9 mouse cellular contexts compared by ENCODE assay signal in genomic region chr5:105625504-105626150, GRCm38 (mm10).
A peak's percentile ranks its signal among the peaks of the same experiment; 100 is the strongest.
DNase-seq lines count a peak whose midpoint lies in the region; ATAC-seq and TF ChIP-seq lines count a peak whose summit lies in the region.
"Had no signal": no experiment of that assay in that cellular context is flagged by ENCODE, and none has a peak within 500 bp of the region (broad histone marks: within the 10 kb centered on the region; RNA-seq: fewer than 3 reads in every experiment).

No protein-coding gene starts in this region.

- intact Hi-C loops in left cerebral cortex, postnatal 10 days (cut with DNase I) = no loop called here

- H3K4me3 ChIP-seq in hindbrain, embryonic 10.5 days = no peak overlapping the region
- no peak overlapping the region for H3K4me3 ChIP-seq in hindbrain, embryonic 14.5 days (replicated peaks; ENCODE audit: low read length)
- no peak overlapping the region for H3K4me3 ChIP-seq in embryonic facial prominence, embryonic 10.5 days
- no peak overlapping the region for H3K4me3 ChIP-seq in heart, postnatal 0 days (ENCODE audit: low read depth, low read length)
- no peak overlapping the region for H3K4me3 ChIP-seq in liver, embryonic 14.5 days (ENCODE audit: insufficient read depth in 1 of 2, low read depth in 2 of 2, low read length in 2 of 2)
- H3K4me3 ChIP-seq in neural tube, embryonic 15.5 days (replicated peaks) = no peak overlapping the region
- H3K4me3 ChIP-seq: midbrain, embryonic 15.5 days had no signal

- 68% methylated on average over 8 of the region's 8 CpGs for WGBS in hindbrain, embryonic 10.5 days
- 73% methylated on average over 8 of the region's 8 CpGs for WGBS in hindbrain, embryonic 14.5 days
- 52% methylated on average over 8 of the region's 8 CpGs for WGBS in embryonic facial prominence, embryonic 10.5 days
- 52% methylated on average over 8 of the region's 8 CpGs for WGBS in heart, postnatal 0 days
- 38% methylated on average over 8 of the region's 8 CpGs for WGBS in liver, embryonic 14.5 days (ENCODE audit: insufficient replicate concordance)
- 69% methylated on average over 8 of the region's 8 CpGs for WGBS in neural tube, embryonic 15.5 days

- H3K9me3 ChIP-seq in hindbrain, embryonic 10.5 days = no peaks in the 10 kb centered on the region
- H3K9me3 ChIP-seq in hindbrain, embryonic 14.5 days (ENCODE audit: control insufficient read depth, low read length) = no peaks in the 10 kb centered on the region
- no peaks in the 10 kb centered on the region for H3K9me3 ChIP-seq in embryonic facial prominence, embryonic 10.5 days
- no peaks in the 10 kb centered on the region for H3K9me3 ChIP-seq in heart, postnatal 0 days (replicated peaks; ENCODE audit: control insufficient read depth, low read length)
- H3K9me3 ChIP-seq in liver, embryonic 14.5 days (ENCODE audit: control insufficient read depth, low read length) = no peaks in the 10 kb centered on the region
- H3K9me3 ChIP-seq in neural tube, embryonic 15.5 days (replicated peaks) = no peaks in the 10 kb centered on the region
- H3K9me3 ChIP-seq: midbrain, embryonic 15.5 days had no signal

- H3K4me1 ChIP-seq in hindbrain, embryonic 10.5 days (replicated peaks) = peaks cover 11% of the 10 kb centered on the region; the same call in 1 of the 2 replicates
- H3K4me1 ChIP-seq in hindbrain, embryonic 14.5 days (replicated peaks; ENCODE audit: control insufficient read depth, insufficient read depth, low read length) = no peaks in the 10 kb centered on the region
- H3K4me1 ChIP-seq in embryonic facial prominence, embryonic 10.5 days = peaks cover 59% of the 10 kb centered on the region
- H3K4me1 ChIP-seq in heart, postnatal 0 days (ENCODE audit: control insufficient read depth, insufficient read depth) = 0 out of 2 replicates have a peak, but pooled peaks cover 12% of the 10 kb centered on the region
- H3K4me1 ChIP-seq in liver, embryonic 14.5 days (replicated peaks; ENCODE audit: control insufficient read depth in 2 of 2, insufficient read depth in 2 of 2, low read length in 1 of 2) = peaks cover 0 to 4% of the 10 kb centered on the region in 2 experiments; a peak in 2 of 4 replicates
- 0 out of 2 replicates have a peak, but pooled peaks cover 2% of the 10 kb centered on the region for H3K4me1 ChIP-seq in neural tube, embryonic 15.5 days
- H3K4me1 ChIP-seq: midbrain, embryonic 15.5 days had no signal

- peak; percentile 57; the same call in 1 of the 2 replicates for TF ChIP-seq EP300 in heart, postnatal 0 days (IDR thresholded peaks at IDR 0.05; ENCODE audit: low read depth)
- TF ChIP-seq EP300 in liver, embryonic 14.5 days (IDR thresholded peaks at IDR 0.05; ENCODE audit: low read depth) = no peak

- no peaks in the 10 kb centered on the region for H3K36me3 ChIP-seq in hindbrain, embryonic 10.5 days
- no peaks in the 10 kb centered on the region for H3K36me3 ChIP-seq in hindbrain, embryonic 14.5 days (replicated peaks; ENCODE audit: control insufficient read depth, insufficient read depth)
- no peaks in the 10 kb centered on the region for H3K36me3 ChIP-seq in embryonic facial prominence, embryonic 10.5 days (replicated peaks)
- no peaks in the 10 kb centered on the region for H3K36me3 ChIP-seq in heart, postnatal 0 days (replicated peaks; ENCODE audit: control insufficient read depth, insufficient read depth, low read length)
- H3K36me3 ChIP-seq in liver, embryonic 14.5 days (replicated peaks; ENCODE audit: control insufficient read depth, insufficient read depth, low read depth) = no peaks in the 10 kb centered on the region
- no peaks in the 10 kb centered on the region for H3K36me3 ChIP-seq in neural tube, embryonic 15.5 days
- H3K36me3 ChIP-seq: midbrain, embryonic 15.5 days had no signal

- H3K9ac ChIP-seq in hindbrain, embryonic 14.5 days = no peak overlapping the region
- H3K9ac ChIP-seq in heart, postnatal 0 days (replicated peaks; ENCODE audit: low read depth, low read length) = no peak overlapping the region
- no peak overlapping the region for H3K9ac ChIP-seq in liver, embryonic 14.5 days (replicated peaks)
- no peak overlapping the region for H3K9ac ChIP-seq in neural tube, embryonic 15.5 days (replicated peaks)
- H3K9ac ChIP-seq: midbrain, embryonic 15.5 days had no signal

- peak overlapping the region; percentile 35; the same call in 1 of the 2 replicates for H3K27ac ChIP-seq in hindbrain, embryonic 10.5 days
- H3K27ac ChIP-seq in hindbrain, embryonic 14.5 days = no peak overlapping the region
- peak overlapping the region; percentile 62 for H3K27ac ChIP-seq in embryonic facial prominence, embryonic 10.5 days (replicated peaks)
- H3K27ac ChIP-seq in heart, postnatal 0 days (ENCODE audit: low read depth) = peak overlapping the region; percentile 67
- no peak overlapping the region for H3K27ac ChIP-seq in liver, embryonic 14.5 days
- H3K27ac ChIP-seq in neural tube, embryonic 15.5 days (replicated peaks) = no peak overlapping the region
- H3K27ac ChIP-seq: midbrain, embryonic 15.5 days had no signal

- TF ChIP-seq CTCF in heart, postnatal 0 days (IDR thresholded peaks at IDR 0.05; ENCODE audit: low read depth) = no peak
- no peak for TF ChIP-seq CTCF in liver, embryonic 14.5 days (IDR thresholded peaks at IDR 0.05; ENCODE audit: low read depth)

- no peaks in the 10 kb centered on the region for H3K27me3 ChIP-seq in hindbrain, embryonic 10.5 days (ENCODE audit: insufficient read depth, poor library complexity, severe bottlenecking)
- H3K27me3 ChIP-seq in hindbrain, embryonic 14.5 days (ENCODE audit: control insufficient read depth, insufficient read depth, low read length) = no peaks in the 10 kb centered on the region
- H3K27me3 ChIP-seq in embryonic facial prominence, embryonic 10.5 days (replicated peaks; ENCODE audit: low read depth, poor library complexity, severe bottlenecking) = no peaks in the 10 kb centered on the region
- H3K27me3 ChIP-seq in heart, postnatal 0 days (ENCODE audit: control insufficient read depth, insufficient read depth, low read length) = no peaks in the 10 kb centered on the region
- H3K27me3 ChIP-seq in liver, embryonic 14.5 days (ENCODE audit: control insufficient read depth, insufficient read depth, low read length) = no peaks in the 10 kb centered on the region
- H3K27me3 ChIP-seq in neural tube, embryonic 15.5 days (replicated peaks) = no peaks in the 10 kb centered on the region
- H3K27me3 ChIP-seq: midbrain, embryonic 15.5 days had no signal

- ATAC-seq in hindbrain, embryonic 14.5 days (ENCODE audit: low FRiP score) = no peak
- peak; percentile 49 for ATAC-seq in heart, postnatal 0 days (ENCODE audit: insufficient read depth, low read depth)
- peak; percentile 37; the same call in 1 of the 2 replicates for ATAC-seq in liver, embryonic 14.5 days (ENCODE audit: insufficient read depth)
- no peak for ATAC-seq in neural tube, embryonic 15.5 days (ENCODE audit: low FRiP score)
- ATAC-seq: midbrain, embryonic 15.5 days had no signal

- no peak overlapping the region for H3K4me2 ChIP-seq in hindbrain, embryonic 14.5 days (replicated peaks)
- H3K4me2 ChIP-seq in heart, postnatal 0 days (ENCODE audit: low read depth, low read length) = no peak overlapping the region
- H3K4me2 ChIP-seq in liver, embryonic 14.5 days (ENCODE audit: low read depth) = no peak overlapping the region
- no peak overlapping the region for H3K4me2 ChIP-seq in neural tube, embryonic 15.5 days
- H3K4me2 ChIP-seq: midbrain, embryonic 15.5 days had no signal

- DNase-seq in hindbrain, embryonic 10.5 days (ENCODE audit: low spot score) = no peak
- DNase-seq in hindbrain, embryonic 14.5 days (ENCODE audit: low spot score) = no peak
- peak; percentile 22 for DNase-seq in embryonic facial prominence, embryonic 10.5 days (ENCODE audit: low spot score)
- DNase-seq in heart, postnatal 0 days (ENCODE audit: low spot score) = no peak
- no peak for DNase-seq in liver, embryonic 14.5 days (ENCODE audit: low read depth in 3 of 3, low spot score in 3 of 3)
- DNase-seq in spleen, postnatal 10 days (ENCODE audit: low spot score in 2 of 2) = no peak
- DNase-seq in left cerebral cortex, postnatal 10 days (ENCODE audit: extremely low spot score in 1 of 2, low spot score in 2 of 2) = no peak

Comparison
In these comparisons a context has a peak if more than half of its experiments do, and no peak if none do; other contexts are left out.
1. H3K27ac ChIP-seq: peak in hindbrain, embryonic 10.5 days (single experiment), embryonic facial prominence, embryonic 10.5 days (single experiment) and heart, postnatal 0 days (single experiment); none in hindbrain, embryonic 14.5 days (single experiment), liver, embryonic 14.5 days (single experiment) and neural tube, embryonic 15.5 days (single experiment).
2. ATAC-seq: peak in heart, postnatal 0 days (single experiment) and liver, embryonic 14.5 days (single experiment); none in hindbrain, embryonic 14.5 days (single experiment) and neural tube, embryonic 15.5 days (single experiment).